Mouse (Mus musculus) A20 (cell line): ENCODE data around the gene Cdk6.
"Not testable (repeated sequence)": the region's sequence is repeated elsewhere in the genome, so short reads cannot be mapped to it uniquely, and the experiment has no call there.

ENCODE experiments used
- DNase-seq: peaks from one replicate; pipeline ENCODE4 v3.0.0-alpha.2; 2011; ENCODE audit warnings: low read depth, low spot score

Cdk6 gene

DNA sequence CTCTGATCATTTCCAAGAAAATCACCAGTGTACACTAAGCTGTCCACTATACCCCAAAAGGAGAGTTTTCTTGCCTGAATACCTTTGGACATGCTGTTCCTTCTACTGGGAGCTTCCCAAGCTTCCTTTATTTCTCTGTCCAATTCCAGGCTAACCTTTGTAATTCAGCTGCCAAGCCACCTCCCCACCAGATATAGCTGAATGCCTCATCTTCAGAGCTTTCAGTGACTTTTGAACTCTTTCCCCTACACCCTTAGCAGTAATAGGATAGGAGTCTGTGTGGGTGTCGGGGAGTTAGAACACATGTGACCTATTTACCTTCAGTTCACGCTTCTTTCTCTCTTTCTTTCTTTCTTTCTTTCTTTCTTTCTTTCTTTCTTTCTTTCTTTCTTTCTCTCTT, 34.9 kb downstream of the Cdk6 start:
- DNase-seq: no peak

- no peak for DNase-seq
Measured at GRCm38 (mm10) chr5:3379252-3379651, 38.0 kb downstream of the Cdk6 start.

- peak; percentile 19 for DNase-seq
Measured at GRCm38 (mm10) chr5:3380692-3381233, 39.5 kb downstream of the Cdk6 start.

DNA sequence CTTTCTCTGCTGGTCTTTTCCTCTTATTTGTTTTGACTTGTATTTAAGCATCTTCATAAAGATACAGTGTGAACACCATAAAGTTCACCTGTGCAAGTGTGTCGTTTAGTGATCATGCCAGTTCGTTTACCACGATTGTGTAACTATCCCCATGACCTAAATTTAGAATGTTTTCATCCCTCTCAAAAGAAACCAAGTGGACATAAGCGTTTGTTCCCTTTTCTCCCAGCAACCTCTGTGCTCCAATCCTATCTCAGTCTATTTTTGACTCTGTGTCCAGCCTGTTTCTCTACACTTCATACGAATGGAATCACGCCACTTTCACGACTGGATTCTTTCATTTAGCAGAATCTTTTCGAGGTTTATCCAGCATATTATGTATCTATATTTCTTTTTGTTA, 40.5 kb downstream of the Cdk6 start:
- peak; percentile 47 for DNase-seq

DNA sequence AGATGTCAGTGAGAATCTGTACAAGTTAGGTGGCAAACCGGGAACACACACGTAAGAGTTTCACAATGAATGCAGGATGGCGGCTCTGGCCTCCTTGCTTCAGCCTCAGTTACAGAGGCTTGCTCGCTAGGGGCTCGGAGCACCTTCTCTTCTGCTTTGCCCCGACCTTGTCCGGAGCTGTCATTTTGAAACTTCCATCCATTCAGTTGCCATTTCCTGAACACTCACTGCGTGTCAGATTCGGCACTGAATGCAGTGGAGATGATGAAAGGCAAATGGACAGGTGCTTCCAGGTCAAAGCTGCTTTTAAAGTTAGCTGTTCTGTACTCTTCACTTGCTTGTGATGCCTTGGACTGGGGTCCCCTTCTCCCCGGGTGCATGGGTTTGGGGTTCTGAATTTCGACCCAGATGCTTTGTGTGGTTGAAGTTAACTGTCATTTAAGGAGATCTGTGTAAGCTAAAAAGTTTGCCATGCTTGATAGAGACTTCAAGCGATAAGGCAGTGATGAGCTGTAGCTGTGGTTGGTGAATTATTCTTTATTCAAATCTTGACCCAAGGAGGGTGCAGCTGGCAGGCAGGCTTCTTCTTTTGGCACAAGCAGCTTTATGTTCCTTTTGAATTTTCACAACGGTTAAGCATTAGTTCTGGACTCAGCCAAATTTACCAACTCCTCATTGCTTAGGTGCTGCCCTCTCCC, 41.2 kb downstream of the Cdk6 start:
- peak; percentile 89 for DNase-seq

- peak; percentile 90 for DNase-seq
Measured at GRCm38 (mm10) chr5:3383547-3383946, 42.3 kb downstream of the Cdk6 start.

DNA sequence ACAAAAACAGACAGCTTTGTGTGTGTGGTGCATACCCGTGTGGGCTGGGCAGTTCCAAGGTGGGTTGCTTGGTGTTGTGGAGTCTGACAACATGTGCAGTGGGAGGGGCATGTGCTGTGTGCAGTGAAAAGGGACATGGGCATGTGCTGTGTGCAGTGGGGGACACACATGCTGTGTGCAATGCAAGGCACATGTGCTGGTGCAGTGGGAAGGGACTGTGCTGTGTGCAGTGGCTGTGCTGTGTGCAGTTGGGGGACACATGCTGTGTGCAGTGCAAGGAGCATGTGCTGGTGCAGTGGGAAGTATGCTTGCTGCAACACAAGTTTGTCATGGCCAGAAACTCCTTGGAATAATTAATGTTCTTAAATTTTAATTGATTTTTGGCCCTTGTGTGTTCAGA, 43.8 kb downstream of the Cdk6 start:
- no peak for DNase-seq

GRCm38 (mm10) chr5:3386021-3386730, 44.9 kb downstream of the Cdk6 start:
- DNase-seq: no peak

DNA sequence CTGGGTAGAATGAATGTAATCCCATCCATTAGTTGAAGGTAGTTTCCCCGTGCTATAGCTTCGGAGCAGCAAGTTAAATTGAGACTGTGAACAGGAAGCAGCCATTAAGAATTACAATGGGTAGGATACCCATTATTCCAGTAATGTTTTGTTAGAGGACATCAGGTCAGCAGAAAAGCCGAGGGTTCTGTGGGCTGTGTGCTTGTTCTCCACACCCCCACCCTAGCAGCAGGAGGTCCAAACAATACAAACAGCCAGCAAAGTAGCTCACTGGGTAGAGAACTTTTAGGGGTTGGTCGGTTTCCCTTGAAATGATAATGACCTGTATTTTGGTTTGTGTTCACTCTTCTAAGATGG, 45.4 kb downstream of the Cdk6 start:
- DNase-seq: no peak

GRCm38 (mm10) chr5:3387138-3387537, 45.9 kb downstream of the Cdk6 start:
- DNase-seq: no peak

DNA sequence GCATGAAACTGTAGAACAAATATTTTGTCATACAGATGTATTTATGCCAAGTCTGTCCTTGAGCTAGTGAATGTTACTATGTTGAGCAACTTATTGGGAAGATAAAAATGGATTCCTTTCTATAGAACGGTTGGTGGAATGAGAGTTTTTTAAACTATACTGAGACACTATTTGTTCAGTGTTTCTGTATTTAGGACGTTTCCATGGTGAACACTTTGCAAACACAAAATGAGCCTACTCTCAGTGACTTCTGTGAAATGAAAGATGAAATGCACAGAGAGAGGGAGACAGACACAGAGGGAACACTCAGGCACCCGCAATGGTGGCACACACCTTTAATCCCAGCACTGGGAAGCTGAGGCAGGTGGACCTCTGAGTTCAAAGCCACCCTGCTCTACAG, 51.6 kb downstream of the Cdk6 start:
- DNase-seq: no peak

DNA sequence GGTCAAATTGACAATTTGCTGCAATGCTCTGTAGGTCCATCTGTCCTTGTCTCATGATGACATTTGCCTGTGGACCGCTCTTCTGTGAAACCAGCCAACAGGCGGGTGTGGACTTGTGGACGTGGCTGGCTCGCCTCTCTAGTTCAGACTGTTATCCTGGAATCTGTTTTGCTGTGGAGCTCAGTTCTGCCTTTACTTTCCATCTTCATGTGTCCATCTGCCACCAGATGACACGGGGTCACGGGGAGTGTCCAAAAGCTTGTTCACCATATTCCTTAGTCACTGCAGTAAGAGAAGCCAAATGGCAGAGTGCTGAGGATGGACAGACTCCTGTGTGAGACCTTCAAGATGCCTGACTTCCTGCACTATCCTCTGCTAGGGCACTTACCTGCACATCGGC, 52.9 kb downstream of the Cdk6 start:
- no peak for DNase-seq

- no peak for DNase-seq
Measured at GRCm38 (mm10) chr5:3395020-3395419, 53.7 kb downstream of the Cdk6 start.

- DNase-seq: no peak
Measured at GRCm38 (mm10) chr5:3396214-3396613, 54.9 kb downstream of the Cdk6 start.

DNA sequence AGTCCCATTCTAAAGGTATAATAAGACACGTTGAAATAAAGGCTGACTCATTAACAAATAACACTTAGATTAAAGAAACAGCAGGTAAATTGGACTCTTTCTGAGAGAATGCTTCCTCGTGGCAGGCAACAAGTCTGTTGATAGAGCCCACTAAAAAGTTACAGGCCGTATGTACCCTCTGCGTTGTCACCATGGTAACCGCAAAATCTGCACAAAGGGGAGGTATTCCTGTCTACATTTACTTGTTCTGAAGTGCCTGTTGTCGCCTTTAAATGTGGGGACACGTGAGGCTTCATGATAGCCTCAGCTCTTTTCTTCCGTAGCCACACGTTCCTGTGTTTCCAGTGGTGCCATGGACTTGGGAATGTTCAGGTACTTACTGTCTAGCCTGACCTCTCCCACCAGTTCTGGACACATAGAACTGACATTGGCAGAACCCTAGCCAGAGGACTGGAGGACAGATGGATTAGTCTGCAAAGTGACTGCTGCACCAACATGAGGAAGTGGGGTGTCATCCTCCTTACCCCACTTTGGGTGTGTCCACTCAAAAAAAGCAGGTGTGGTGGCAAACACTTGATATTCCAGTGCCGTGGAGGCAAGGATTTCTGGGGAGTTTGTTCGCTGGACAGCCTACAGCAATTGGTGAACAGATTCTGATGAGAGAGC, 55.8 kb downstream of the Cdk6 start:
- no peak for DNase-seq

DNA sequence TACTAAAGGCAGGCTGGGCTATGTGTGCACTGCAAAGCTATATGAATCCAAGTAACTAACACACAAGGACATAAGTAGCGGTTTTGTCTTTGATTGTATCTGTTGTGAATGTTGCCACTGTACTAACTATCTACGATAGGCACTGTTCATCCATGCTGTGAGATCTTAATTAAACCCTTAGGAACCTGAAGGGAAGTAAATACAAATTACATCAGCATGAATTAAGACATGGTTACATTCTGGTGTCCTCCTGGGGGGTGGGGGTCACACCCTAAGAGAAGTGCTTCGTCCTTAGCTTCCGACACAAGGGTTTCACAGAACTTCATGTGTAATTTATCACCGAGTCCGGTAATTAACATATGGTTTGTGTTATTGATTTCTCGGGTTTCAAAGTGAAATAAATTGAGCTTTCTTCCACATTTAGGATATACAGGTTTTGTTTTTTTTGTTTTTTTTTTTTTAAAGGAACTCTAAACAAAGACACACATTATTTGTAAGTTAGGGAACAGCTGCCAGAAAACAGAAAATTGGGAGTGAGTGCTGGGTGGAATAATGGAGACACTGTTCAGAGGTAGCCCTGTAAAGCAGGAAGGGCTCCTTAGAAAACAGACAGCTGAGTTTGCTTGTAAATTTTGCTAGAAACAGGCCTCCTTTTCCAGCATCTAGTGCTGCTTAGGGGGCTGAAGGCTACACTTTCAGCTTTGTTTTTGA, 58.7 kb downstream of the Cdk6 start:
- no peak for DNase-seq

- DNase-seq: no peak
Measured at GRCm38 (mm10) chr5:3405102-3405501, 63.8 kb downstream of the Cdk6 start.

- no peak for DNase-seq
Measured at GRCm38 (mm10) chr5:3405503-3405902, 64.2 kb downstream of the Cdk6 start.

DNA sequence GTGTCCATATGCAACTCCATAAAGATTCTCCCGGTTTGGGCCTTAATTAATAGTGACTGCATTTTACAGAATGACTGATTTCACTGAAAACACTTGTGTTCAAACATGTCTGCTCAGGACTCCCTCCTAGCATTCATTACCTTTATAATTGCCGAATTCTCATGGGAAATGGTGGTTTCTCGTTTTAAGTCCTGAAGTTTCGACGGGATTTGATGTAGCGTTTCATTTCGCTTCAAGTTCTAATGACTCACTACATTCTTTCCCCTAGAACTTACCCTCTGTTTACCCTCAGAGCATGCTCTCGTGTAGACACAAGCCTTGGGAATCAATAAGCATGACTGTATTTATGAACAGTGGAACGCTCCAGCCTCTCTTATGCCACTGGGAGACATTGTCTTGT, 66.6 kb downstream of the Cdk6 start:
- DNase-seq: no peak

GRCm38 (mm10) chr5:3418183-3418582, 76.9 kb downstream of the Cdk6 start:
- DNase-seq: not testable (repeated sequence)

GRCm38 (mm10) chr5:3420094-3420831, 79.0 kb downstream of the Cdk6 start:
- DNase-seq: peak; percentile 19
